Mouse (Mus musculus) naive thymus-derived CD4-positive, alpha-beta T cell, adult 5 months (primary cell): ENCODE results near the gene Olfr1275. TPM values are rescaled to one million over a fixed set of nuclear protein-coding genes. Genes with fewer than 3 reads are reported as not detected.

Experiments
- polyA plus RNA-seq: library from polyadenylated mRNA; unstranded; fragments of 100-300 nt; shearing (Covaris generic); gene quantifications from one replicate; pipeline ENCODE4 v1.2.1, GENCODE M21; 2017

The Olfr1275 gene
- polyA plus RNA-seq = not detected

DNA sequence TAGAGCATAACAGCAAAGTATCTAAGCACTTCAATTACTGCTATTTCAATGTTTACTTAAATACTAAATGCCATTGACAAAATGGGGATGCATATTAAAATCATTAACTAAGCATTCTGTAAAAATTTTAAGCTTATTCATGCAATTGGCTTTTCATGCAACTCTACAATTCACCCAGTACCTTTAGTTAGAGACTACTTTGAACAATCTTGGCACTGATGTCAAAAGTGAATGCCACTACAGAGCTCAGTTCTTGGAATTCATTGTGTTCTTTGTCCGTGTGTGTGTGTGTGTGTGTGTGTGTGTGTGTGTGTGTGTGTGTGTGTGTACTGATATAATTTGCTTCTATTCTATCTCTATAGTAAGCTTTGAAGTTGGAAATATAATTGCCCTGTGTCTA is at the start of gene Olfr1275:
Gene Olfr1275 (minus strand): TSS at position 101 of the 400 bp plus-strand sequence.

DNA sequence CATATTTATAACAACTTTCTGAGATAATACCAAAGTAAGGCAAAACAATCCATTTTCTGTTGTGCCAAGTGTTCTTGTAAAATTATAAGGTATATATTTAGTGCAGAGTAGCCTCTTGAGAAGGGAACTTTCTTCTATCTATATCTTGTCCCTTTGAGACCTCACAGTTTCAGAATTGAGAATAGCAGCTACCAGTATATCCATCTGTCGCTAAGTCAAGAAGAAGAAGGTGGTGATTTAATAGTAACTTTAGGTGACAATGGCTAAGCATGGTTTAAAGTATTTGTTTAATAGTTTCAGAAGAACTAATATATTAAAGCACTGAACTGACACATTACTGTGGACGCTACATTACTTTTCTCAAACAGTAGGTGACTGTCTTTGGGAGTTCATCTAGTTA is 38.9 kb upstream of the Olfr1275 start, which contains the start of gene Olfr1277:
Gene Olfr1277 (minus strand): TSS at position 101 of the 400 bp plus-strand sequence.

DNA sequence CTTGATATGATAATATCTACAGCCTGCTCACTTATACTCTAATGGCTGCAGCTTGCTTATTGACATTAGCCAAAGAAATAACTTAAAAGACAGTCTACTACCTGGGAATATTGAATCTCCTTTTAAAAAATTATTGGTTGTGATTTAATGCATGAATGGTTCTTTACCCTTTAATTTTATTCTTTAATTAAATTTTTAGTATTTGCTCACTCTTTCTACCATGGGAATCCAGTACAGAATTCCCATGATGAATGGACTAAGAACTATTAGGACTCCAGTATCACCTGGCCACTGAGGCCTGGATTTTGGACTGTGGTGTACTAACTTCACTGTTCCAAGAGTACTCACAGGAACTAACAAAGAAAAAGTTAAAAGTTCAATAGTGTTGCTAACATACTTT is 19.1 kb upstream of the Olfr1275 start, which contains the start of gene Olfr1276:
Gene Olfr1276 (plus strand): TSS at position 301 of the 400 bp plus-strand sequence.

DNA sequence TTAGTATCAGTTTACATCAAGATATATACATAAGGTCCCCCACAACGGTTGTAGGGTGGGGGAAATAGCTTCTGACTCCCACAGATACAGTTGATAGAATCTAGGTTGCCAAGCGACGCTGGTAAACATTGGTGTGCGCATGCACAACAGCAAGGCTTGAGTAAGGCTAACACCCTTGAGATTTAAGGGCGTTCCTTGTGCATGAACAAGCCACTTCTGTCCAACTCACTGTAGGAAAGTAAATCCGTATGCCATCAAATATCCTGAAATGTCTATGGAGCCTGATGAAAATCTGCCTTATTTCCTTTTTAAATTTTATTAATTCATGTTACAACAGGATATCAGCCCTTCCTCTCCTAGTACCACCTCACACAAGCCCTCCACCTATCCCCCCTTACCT is 5.6 kb downstream of the Olfr1275 start, which contains the start of gene 4930430A15Rik:
Gene 4930430A15Rik (minus strand): TSS at position 101 of the 400 bp plus-strand sequence.

Other genes starting within 250 kb of the Olfr1275 start
- gene Gm13941, start 129.3 kb downstream of the Olfr1275 start, polyA plus RNA-seq = not detected
- gene Gm15130, start 82.3 kb downstream of the Olfr1275 start, polyA plus RNA-seq = not detected
- gene 4930430A15Rik, start 5.7 kb downstream of the Olfr1275 start, polyA plus RNA-seq = not detected
- not detected for gene Olfr1276, start 19.2 kb upstream of the Olfr1275 start, polyA plus RNA-seq
- 0.07 TPM for gene Olfr1277, start 38.8 kb upstream of the Olfr1275 start, polyA plus RNA-seq
- gene Olfr1278, start 54.9 kb upstream of the Olfr1275 start, polyA plus RNA-seq = not detected
- gene Olfr1279, start 65.3 kb upstream of the Olfr1275 start, polyA plus RNA-seq = not detected
- not detected for gene Olfr1280, start 78.7 kb upstream of the Olfr1275 start, polyA plus RNA-seq
- gene Olfr1281, start 91.2 kb upstream of the Olfr1275 start, polyA plus RNA-seq = not detected
- not detected for gene Olfr1282, start 100.8 kb upstream of the Olfr1275 start, polyA plus RNA-seq
- gene Olfr1283, start 131.5 kb upstream of the Olfr1275 start, polyA plus RNA-seq = not detected
- gene Olfr1284, start 140.2 kb upstream of the Olfr1275 start, polyA plus RNA-seq = not detected
- not detected for gene Olfr1286, start 187.8 kb upstream of the Olfr1275 start, polyA plus RNA-seq
- not detected for gene Olfr1287, start 213.9 kb upstream of the Olfr1275 start, polyA plus RNA-seq
- not detected for gene Olfr1288, start 238.8 kb upstream of the Olfr1275 start, polyA plus RNA-seq
- not detected for gene Olfr1289, start 245.5 kb upstream of the Olfr1275 start, polyA plus RNA-seq